Mouse (Mus musculus) brain, embryonic 18.5 days (tissue): ENCODE measurements around the gene Fndc3b.
A peak's percentile ranks its signal among the peaks of the same experiment; 100 is the strongest.

ENCODE experiments used
- DNase-seq: peaks from one replicate; pipeline ENCODE4 v3.0.0-alpha.2; 2012; ENCODE audit warnings: low read depth, low spot score

The Fndc3b gene

DNA sequence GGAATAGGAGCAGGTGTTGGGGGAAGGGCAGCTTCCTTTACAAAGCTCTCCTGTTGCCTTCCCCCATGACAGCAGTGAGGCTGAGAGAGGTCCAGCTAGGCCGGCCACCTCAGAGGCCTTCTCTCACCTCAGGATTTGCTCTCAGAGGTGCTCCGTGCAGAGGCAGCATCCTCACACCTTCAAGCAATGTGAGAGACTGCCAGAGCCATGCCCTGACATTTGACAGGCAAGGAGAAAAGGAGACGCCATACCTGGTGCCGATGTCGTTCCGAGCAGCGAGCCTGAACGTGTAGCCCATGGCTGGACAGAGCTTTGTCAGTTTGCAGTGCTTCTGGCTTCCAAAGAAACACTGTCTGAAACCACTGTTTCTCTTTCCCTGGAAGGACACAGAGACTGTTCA lies 241.1 kb downstream of the Fndc3b start:
- no peak for DNase-seq

DNA sequence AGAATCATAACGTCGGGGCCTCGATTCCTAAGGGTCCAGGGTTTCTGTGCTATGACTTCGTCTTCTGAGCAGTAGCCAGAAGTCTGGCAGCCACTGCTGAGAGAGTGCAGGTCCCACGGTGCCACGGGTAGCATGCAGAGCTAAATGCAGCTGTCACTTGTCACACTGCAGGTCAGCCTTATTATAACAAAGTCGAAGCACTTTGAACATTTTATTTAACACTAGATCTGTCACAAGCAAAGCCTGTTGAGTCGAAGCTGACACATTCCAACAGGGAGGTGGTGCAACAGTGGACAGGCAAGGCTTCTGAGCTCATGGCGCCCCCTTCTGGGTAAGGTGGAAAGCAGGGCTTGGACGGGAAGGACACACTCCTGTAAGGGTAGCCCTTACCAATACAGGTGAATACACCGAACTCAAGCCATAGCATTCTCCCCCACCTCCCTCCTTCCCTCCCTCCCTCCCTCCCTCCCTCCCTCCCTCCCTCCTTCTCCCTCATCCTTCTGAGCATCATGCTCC lies 243.5 kb downstream of the Fndc3b start:
- DNase-seq = no peak

DNA sequence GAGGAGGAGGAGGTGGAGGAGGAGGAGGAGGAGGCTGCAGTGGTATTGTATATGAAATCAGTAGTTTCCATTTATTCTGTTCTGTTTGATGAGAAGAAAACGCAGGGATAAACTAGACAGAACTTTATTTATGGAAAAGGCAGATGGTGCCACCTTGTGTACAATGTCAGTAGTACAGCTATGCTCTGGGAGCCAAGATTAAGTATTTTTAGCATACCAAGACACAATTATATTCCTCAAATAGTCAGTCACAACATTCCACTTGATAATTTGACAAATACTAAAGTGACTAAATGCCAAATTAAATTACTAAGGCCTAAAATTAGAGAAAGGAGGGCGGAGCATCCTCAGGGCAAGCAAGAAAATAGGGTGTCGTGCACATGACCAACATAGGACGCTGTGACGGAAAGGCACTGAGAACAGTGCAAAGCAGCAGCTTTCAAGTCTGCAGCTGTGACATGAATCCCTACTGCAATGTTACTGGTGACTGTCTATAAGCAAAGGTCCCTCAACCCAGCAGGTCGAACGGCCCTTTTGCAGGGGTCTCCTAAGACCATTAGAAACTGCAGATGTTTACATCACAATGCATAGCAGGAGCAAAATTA lies 244.7 kb downstream of the Fndc3b start:
- peak; percentile 32 for DNase-seq

DNA sequence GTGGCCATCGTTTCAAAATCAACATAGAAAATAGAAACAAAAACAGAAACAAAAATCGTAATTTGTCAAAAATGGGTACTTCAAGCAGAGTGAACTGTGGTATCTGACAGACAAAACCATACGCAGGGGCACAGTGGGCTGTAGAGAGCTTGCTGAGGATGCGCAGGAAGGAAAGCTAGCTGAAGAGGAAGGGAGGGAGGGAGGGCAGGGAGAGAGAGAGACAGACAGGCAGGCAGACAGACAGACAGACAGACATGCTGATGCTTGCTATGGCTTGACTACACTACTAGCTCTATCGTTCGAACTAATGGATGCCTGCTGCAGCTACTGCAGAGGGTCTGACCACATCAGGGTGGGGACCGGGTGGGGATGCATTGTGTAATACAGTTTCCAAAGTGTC lies 247.7 kb downstream of the Fndc3b start:
- no peak for DNase-seq

DNA sequence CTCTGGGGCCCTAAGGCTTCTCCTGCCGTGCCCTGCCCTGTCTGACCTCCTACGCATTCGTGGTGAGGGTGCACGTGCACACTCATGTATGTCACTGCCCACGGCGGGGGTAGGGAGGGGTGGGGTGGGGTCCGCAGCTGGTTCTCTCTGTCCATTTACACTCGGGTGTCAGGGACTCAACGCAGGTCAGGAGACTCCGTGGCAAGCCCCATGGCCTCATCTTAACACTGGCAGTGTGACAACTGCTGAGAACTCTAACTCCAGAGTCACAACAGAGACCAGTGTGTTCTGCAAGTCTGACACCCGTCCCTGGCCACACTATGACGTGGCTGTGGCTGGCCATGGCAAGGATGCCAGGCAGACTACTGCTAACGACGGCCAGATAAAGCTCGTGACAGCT lies 248.2 kb downstream of the Fndc3b start:
- DNase-seq = no peak

DNA sequence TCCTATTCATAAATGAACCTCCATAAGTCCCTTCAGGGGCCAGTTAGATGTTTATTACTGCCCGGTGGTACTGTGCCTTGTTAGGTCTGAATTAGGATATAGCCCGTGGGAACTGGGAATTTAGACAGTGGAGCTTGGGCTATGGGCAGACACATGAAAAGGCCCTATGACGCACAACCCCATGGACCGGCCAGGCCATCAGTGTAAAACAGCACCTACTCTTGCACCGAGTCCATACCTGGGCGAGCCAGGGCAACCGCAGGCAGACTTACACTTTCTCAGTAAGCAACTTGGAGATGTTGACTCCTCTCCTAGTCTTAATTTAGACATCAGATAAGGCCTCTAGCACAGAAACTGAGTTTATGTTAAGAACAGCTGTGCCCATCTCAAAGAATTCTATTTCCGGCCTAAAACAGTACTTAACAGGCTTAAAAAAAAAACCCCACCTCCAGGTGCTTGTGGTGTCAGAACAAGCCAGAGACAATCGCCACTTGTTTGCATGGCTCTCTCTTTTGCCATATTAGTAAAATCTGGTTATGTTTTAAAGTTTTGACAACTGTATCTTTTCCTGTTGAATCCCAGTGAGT lies 248.7 kb downstream of the Fndc3b start:
- DNase-seq = no peak

DNA sequence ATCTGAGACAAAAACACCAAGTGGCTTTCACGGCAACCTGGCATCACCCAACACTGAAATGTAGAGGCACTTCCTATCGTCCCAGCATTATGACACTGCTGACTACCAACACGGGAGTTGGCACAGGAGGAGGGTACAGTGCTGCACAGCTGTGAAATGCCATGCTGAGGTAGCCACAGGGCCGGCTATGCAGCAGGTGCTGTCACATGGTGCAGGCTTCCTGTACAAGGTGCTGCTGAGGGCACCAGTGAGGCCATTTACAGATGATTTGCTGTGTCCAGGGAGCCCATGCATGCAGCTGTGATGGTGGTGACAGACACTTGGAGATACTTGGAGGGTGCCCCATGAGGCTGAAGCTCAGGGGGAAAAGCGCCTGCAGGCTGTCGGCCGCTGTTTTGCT lies 249.2 kb downstream of the Fndc3b start:
- no peak for DNase-seq

DNA sequence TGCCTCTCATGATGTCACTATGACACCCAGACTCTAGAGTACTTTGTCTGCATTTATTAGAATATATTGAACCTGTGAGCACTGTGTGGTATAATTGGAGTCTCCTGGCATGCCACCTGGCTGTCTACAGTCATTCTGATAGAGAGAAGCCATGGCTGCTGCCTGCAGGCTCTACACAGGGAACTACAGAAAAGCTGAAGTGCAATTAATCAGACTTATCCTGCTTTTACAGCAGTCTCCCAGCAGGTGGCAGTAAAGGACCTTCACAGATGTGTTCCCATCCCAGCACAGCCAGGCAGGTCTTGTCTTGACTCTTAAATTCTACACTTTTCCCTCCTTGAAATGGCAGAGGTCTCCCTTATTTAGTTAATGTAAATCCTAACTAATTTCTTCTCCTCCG lies 250.1 kb downstream of the Fndc3b start:
- peak; percentile 66 for DNase-seq

DNA sequence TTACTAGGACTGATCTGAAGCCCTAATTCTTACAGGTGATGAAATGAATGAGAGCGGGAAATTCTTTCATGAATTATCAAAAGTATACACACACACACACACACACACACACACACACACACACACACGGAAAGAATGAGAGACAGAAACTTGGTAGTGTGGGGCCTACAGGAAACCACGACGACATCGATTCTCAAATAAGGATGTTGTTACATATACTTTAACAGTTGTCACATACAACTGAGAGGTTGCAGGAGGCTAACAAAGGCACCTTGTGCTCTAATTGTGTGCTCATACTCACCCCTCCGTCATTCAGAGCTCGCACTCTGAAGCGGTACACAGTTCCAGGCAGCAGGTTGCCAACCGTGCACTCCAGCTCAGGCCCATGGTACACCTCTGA lies 252.7 kb downstream of the Fndc3b start:
- no peak for DNase-seq

DNA sequence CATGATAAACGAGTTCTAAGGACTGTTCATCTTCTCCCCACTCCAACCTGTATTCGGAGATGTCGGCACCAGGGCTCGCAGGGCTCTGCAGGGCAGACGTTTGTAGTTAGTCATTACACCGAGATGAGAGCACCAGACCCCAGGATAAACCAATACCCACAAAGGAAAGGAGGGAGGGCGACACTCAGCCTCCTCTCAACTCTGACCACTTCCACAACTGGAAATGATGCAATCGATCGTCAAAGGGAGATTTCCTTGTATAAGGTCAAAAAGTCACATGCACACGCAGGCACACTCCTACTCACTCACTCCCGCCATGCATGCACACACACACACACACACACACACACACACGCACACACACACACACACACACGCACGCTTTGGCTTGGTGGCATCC lies 254.6 kb downstream of the Fndc3b start:
- no peak for DNase-seq

DNA sequence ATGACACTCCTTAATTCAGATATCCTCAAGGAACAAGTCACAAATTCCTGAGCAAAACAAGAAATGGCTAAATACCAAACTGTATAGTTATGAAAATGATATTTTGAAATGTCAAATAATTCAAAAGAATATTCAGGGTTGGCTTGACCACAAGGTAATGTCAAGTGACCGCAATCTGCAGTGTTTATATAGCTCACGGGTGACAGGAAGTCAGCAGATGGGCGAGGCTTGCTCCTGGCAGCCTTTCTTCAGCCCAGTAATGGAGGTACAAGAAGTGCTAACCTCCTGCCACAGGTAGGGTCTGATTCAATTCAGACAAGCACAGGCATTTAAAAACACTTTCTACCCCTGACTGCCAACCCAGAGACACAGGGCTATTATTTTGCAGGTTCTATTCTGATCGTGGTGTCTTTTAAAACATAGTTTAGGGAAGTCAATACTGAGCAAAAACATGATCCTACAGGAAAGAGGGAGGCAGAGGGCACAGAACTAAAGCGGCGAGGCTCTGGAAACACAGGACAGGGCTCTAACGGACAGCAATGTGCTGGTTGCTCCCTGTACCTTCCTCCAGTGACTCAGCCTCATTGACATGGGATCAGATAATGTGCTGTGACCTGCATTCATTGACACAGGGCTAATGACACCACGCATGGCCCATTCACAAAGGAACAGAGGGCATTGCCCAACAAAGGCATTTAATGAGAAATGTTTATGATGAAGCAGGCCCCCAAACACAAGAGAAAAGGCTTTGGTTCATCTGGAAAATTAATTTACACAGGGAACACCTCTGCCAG lies 256.5 kb downstream of the Fndc3b start:
- DNase-seq = no peak

DNA sequence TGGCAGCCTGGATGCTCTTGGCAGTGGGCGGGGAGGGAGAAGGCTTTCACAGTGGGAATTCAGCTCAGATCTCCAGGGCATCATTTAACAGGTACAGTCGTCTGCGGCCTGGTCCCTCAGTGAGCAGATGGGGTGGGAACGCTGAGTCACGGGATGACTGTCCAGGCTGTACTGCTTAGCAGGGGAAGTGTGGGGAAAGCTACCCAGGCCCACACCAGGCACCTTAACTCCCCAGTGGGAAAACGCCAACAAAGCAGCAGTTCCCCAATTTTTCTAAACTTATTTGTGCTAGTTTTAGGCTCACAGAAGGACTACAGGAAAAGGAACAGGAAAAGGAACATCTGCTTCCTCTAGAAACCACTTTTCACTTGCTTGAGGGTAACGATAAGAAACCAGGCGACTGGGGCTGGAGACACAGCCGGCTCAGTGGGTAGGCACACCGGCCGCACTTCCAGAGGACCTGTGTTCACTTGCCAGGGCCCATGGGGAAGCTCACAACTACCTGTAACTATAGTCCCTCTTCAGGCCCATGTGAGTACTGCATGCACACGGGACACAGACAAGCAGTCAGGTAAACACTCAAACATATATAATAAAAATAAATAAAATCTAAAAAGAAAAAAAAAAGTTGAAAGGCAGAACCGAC lies 257.5 kb downstream of the Fndc3b start:
- no peak for DNase-seq

DNA sequence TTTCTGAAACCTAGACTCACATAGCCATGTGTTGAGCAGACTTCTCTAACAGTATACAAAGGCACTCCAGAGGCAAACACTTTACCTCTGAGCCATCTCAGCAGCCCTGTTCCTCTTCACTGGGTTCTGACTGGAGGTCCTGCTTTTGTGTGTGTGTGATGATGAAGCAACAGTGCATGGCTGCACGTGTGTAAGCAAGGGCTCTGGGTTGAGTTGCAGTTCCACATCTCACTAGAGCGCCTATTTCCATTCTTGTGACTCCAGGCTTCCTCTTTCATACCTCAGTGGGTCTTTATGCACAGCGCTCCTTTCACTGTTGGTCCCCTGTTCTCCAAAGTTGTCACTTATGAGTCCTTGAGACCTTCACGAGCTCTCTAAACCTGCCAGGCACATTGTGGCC lies 261.7 kb downstream of the Fndc3b start:
- DNase-seq = no peak

DNA sequence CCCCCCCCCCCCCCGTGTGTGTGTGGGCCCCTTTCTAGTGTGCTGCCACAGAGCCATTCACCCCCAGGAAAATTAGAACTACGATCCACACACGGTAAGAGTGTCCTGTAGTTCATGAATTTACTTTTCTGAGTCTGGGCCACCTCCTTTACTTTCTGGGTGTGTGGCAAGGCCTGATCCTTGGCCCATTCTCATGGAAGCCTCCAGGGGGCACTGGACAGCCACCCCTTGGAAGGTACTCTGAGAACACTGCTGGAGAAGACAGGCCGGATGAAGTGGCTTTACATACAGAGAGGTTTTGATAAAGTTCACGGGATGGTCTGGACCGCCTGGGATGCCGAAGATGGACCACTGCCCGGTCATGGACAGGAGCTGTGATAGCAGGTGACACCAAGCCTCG lies 262.7 kb downstream of the Fndc3b start:
- DNase-seq = no peak

DNA sequence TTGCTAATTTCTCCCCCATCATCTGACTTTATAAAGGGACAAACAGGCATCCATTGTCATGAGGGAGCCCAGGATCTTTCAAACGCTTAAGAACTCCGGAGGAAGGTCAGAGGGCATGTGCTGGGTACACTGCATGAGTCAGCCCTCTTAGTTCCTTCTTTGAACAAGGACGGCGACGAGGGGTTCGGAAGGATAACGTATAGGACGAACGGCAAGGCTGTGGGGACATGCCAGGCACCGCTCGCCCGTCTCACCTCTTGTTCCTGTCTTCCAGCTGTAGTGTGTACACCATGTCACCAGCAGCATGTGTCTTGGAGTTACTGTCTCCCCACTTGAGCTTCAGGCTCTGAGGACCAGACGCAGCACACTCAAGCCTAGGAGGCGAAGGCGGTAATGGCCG lies 271.4 kb downstream of the Fndc3b start:
- no peak for DNase-seq

DNA sequence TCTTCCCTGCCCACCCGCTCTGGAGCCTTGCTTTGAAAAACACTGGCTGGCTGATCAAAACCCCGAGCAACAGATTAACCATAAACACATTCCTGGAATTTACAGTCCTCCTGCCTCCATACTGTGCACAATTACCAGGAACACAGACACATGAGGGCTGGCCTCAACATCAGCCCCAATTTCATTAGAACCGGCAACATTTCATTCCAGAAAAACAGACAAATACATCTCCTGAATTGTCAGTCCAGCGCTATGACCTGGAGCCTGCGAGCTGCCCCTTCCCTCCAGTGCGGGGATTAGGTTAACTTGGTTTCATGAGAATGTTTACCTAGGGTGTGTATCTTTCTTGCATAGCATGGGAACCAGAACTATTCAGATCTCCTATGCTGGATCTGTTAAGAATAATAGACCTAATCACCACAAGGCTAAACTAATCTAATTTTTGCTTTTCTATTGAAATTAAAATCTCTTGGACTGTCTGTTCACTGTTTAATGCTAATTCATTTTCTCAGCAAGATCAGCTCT lies 275.9 kb downstream of the Fndc3b start:
- no peak for DNase-seq

DNA sequence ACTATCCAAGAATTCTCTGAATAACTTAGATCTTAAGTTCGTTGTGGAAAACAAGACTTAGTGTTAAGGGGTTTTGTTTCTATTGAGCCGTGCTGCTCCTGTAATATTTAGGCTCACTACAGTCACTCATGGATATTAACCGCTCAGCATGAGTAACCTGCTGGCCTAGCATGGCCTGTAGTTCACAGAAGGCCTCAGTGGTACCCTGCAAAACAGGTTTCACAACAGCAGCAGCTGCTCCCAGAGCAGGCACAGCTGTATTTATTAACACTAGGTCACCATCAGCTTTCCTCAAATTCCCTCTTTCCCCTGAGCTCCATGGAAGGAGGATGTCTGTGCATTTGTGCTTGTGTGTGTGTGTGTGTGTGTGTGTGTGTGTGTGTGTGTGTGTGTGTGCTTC lies 278.1 kb downstream of the Fndc3b start:
- DNase-seq = no peak

DNA sequence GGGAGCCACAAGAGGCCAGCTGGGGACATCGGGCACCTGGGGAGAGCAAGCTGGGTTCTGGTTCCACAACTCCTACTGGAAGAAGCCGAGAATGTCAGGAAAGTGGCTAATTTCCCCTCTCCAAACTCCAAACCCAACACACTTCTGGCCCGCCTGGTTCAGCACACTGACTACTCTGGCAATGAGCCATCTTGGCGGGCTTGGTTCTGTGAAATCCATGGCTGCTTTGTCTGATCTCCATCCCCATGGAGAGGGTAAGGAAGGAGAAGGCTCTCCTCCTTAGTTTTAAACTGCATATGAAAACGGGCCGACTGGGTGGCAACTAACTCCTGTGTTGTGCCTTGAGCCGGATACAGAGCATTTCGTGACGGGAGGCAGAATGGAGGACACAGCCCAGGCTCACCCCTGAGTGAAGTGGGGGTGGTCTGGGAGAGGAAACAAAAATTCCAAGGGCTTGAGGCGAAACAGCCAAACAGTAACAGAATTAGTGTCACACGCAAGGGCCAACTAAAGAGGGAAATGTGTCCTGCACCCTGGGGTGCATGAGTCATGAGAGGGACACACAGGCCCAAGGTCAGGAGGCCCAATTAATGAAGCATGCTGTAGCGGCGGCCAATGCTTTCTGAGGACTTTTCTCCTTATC lies 280.4 kb downstream of the Fndc3b start:
- DNase-seq = no peak

DNA sequence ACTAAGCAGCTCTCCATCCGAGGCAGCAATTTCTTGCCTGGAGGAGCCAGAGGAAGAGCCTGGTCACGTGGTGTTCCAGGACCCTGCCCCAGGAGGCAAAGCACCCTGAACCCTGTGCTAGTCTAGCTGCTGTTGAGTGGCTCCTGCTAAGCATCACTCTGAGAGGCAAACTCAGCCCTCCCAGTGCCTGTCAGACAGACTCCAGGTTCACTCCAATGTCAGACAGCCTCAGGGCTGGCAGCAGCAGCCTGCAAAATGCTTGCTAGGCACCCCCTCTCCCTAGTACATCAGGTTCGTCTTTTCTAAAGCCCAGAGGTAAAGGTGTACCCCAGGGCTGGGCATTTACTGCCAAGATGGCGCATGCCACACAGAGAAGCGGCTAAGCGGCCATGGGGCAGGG lies 283.7 kb downstream of the Fndc3b start:
- no peak for DNase-seq

DNA sequence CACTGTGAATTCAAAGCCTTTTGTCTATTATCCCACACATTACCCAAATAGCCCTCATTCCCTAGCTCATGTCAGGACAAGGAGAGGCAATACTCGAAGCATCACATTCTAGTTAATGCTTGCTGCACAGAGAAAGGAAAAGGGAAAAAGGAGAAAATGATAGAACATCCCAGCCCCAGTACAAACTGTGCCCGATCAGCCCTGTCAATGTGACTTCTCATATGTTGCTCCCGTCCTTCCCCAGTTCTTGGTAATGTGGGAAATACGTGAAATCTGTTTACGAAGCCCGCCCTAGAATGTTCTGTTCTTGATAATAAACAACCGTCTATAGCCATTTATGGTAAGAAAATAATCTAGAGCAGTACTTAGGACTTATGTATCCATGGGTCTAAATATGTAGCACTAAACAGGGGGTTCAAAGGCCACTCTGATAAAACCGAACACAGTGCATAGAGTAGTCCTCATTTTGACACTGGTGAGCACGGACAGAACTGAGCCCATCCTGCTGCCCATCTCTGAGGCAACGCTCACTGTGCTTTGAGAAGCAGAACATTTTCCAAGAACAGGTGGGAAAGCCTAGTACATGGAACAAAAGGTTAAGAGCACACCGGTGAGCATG lies 286.9 kb downstream of the Fndc3b start:
- DNase-seq = no peak

DNA sequence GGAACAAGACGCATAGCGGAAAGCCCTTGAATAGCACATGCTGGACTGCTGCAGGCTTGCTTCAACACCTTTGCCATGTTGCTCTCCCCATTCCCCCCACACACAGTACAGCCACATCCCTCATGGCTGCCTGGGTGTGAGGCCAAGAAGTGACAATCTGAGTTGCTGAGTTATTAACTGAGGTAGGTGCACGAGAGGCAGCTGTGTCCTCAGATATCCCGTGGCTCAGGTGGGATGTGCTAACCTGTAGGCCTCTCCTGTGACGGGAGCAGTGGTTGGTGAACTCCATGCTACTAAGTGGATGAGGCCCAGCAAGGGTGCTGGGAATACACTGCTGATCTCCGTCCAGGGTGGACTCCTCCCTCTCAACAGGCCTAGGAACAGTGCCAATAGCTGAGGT lies 288.6 kb downstream of the Fndc3b start:
- DNase-seq = no peak
